Mouse (Mus musculus) layer of hippocampus, postnatal 25 days (tissue): ENCODE measurements around the gene Aprt. TPM values are rescaled to one million over a fixed set of nuclear protein-coding genes. Genes with fewer than 3 reads are reported as not detected.

Experiments used
- DNase-seq, 2 experiments: peaks; one replicate each; pipeline ENCODE4 v3.0.0; 2022; ENCODE audit warnings: mixed read lengths in 2 of 2, low spot score in 1 of 2; ENCODE audit errors: extremely low spot score in 1 of 2
- total RNA-seq, 2 experiments: library from RNA; stranded (reverse); gene quantifications; 2 replicates each; pipeline ENCODE4 v1.2.3; 2021

The Aprt gene
- total RNA-seq, 2 experiments from 2014 or later = 62.5 to 69.6 TPM

DNA sequence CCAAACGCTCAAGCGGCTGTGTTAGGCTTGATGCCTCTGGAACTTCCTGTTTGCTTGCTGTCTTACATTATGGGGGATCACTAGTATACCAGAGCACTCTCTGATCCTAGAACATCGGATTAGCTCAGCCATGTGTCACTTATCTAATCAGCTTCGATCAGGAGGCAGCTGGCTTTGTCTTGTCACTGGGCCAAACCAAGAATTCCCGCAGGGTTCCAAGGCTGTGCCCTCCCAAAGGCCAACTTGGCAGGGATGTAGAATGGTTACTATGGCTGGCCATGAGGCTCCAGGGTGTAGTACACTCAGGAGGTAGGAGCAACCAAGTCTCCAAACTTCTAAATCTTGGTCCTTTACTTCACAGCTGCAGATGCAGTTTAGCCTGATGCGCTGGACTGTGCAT, 9.9 kb downstream of the Aprt start:
- no peak for DNase-seq

- no peak for DNase-seq
These were observed 12.1 kb downstream of the Aprt start for GRCm38 (mm10) chr8:122564363-122565352.

DNA sequence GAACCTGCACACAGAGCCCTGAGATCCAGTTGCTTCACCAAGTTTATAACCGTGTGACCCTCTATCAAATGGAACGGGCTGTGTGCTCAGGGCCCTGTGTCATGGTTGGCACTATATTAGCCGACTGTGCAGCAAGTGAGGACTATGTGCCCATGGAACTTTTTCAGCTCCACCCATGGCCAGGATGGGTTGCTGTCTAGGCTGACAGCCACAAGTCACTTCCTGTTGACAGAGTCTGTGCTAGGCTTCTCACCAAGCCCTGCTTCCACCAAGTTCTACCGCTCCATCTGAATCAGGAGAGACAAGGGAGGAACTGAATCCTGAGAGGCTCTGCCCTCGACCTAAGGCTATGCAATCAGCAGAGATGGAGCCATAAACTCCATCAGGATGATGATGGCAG, 15.5 kb downstream of the Aprt start:
- DNase-seq = no peak

DNA sequence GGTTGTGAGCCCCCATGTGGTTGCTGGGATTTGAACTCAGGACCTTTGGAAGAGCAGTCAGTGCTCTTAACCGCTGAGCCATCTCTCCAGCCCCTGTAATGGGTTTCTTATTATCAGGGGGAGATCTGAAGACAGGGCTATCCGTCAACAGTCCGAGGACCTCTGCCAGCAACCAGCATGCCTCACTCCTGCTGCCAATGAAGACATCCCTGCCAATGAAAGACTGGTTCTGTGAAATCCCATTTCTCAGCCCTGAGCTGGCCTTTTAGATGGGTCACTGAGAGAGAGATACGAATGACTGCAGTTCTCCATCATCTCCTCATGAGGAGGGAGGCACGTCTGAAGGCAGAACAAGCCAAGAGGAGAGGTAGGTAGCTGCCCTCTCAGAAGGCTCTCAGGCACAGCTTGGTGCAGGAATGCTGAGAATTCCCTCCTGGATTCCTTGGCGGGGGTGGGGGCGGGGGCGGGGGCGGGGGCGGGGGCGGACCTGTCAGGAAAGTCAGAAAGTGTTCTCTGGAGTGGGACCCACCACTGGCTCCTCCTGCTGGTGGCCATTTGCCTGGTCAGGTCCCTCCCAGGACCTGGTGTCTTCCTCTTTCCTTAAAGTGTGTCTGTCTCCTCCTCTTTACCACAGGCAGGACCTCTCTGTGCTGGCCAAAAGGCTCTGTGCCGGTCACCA, 17.9 kb downstream of the Aprt start:
- DNase-seq = no peak

DNA sequence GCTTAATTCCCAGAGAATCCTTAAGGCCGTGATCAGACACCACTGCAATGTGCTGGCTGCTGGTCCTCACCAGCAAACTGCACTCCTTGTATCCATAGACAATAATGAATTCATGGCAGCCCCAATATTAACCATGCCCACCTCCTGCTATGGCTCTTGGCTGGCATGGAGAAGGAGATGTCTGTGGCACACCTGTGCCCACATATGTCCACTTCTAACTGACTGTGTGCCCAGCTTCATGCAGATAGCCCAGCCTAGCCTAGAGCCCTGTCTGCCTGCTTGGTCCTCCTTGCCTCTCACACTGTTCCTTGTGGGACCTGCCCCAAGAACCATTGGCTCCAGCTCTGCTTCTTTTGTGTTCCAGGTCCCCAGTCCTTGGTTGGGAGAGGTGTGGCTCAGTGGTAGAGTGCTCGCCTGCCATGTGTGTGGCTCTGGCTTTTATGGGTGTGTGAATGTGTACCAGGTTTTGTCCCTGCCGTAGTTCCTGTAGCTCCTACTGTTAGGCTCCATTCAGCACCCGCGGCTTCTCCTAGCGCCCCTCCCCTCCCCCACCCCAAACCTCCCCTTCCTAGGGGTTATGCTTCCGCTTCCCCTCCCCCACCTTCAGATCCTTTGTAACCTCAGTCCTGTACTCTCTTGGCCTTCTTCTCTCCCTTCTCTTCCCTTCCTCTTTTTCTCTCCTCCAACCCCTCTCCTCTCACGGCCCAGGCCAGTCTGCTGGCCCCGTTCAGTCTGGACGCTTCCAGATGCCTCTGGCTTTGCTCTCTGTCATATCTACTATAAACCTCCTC, 19.3 kb downstream of the Aprt start:
- DNase-seq = no peak

DNA sequence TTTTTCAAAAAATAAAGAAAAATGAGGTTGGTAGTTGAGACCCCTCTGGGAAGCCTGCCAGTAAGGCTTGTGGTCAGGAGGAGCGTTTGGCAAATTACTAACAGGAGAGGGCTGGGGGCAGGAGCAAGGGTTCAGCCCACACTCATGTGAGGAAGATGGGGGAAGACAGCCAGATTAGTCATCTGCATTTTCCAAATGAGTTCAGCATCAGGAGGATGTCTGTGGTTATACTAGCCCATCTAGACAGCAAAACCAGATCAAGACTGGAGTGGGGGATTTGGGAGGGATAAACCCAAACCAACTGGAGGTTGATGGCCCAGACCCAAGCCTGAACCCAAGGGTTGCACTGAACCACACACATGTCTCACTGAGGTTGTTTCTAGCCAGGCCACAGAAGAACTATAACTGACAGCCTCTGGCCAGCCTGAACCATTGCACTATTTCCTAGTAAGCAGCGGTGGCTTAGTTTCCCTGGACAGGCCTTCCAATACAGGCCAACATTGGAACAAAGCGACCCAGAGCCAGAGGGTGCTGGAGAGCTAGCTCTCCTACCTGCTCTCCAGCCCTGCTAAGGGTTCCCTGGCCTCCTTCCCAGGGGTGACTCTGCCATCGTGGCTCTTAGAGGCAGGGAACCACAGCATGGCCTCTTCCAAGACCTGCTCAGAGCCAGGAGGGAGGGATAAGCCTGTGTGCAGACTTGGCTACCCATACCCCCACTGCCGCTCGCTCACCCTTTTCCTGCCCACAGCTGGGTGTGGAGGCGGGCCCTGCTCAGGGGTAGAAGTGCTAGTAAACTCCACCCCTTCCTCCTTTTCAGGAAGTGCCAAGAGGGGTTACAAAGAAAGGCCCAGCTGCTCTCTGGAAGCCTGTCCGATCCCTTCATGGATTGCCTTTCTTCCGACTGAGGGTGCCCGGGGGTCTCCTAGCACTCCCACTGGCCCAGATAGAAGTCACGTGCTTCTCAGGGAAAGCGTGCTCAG, 20.4 kb downstream of the Aprt start:
- DNase-seq = no peak

- DNase-seq = peak in 1 of 2 experiments; percentile 62
These were observed 21.9 kb downstream of the Aprt start for GRCm38 (mm10) chr8:122554786-122555185.

- peak; percentile 75 to 90 for DNase-seq
These were observed 25.3 kb downstream of the Aprt start, which contains the start of gene Piezo1 for GRCm38 (mm10) chr8:122551265-122552051. Piezo1 (minus strand) TSS chr8:122551329.

GRCm38 (mm10) chr8:122550995-122551264, 25.8 kb downstream of the Aprt start:
- DNase-seq = no peak

DNA sequence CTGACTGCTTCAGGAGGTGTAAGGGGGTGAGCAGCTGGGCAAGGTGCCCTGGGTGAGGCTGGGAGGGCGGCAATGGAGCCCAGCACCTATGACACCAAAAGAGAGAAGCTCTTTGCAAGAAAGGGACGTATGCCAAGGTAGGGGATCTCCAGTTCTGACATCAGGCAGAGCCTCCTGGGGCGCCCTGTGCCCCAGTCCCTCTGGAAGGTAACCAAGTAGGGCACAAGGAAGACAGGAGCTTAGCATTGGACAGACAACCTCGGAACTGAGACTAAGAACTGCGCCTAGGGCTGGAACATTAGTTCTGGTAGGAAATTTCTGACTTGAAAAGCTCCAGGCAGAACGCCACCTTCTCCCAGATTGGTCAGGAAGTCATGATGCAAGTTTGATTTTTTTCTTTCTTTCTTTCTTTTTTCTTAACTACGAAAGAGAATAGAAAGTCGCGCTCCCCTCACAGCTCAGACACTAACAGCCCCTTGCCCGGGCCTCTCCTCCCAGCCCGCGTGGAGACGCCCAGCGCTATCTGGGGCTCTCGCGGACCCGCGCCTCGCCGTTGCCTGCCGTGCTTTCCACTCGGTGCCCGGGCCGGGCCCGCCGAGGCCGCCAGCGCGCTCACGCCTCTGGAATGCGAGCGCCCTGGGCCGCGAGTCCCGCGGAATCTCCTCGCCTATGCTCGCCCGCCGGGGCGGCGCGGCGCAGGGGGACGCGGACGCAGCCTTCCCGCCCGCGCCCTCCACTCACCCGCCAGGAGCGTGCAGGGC, 26.3 kb downstream of the Aprt start:
- DNase-seq = no peak

DNA sequence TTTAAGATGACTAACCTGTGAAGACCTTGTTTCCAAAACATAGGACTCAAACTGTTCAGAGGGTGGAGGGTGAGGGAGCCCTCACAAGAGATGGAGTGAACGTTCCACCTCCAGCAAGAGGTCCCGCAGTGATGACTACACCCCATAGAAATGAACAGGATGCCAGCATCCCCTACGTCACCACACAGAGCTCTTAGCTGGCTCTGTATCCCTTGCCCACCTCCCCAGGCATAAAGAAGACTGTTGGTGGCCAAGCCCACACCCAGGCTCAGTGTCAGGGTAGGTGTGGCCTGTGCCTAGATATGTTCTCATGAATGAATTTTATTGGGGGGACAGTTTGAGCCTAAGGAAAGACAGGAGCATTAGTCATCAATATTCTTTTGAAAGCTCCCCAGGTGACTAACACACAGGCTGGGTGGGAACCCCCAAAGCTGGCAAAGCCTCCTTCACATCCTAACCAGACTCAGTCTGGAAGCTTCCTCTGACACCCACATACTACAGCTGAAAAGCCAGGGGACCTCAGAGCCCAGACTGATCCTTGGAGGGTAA, 27.7 kb downstream of the Aprt start:
- DNase-seq = no peak

- DNase-seq = no peak
These were observed 28.4 kb downstream of the Aprt start for GRCm38 (mm10) chr8:122548331-122548730.

GRCm38 (mm10) chr8:122547815-122548214, 28.9 kb downstream of the Aprt start:
- no peak for DNase-seq

DNA sequence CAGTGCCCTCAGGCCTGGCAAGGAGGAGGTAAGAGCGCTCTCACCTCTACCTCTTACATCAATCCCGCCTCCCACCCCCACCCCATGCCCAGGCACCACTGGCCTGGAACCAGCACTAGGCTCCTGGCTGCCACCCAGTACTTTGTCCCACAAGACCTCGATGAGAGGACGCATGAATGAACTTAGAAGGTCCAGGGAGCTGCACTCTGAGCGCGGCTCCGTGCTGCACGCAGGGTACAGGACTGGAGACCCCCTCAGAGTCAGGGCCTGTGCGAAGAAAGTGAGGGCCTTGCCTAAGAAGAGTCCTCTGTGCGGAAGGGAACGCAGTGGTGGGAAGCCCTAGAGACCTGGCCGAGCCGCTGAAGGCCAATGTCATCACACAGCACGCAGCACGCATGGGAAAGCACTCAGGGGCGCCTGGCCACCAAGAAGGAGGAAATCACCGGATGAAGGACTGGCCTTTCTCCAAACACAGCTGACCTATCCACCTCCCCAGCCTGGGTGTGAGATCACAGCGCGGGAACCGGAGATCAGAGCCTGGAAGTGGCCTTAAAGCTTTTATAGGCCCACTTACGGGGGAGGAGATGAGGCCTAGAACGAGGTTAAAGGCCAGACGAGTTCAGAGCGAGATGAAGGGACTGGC, 29.8 kb downstream of the Aprt start:
- no peak for DNase-seq

GRCm38 (mm10) chr8:122546066-122546755, 30.5 kb downstream of the Aprt start:
- no peak for DNase-seq

DNA sequence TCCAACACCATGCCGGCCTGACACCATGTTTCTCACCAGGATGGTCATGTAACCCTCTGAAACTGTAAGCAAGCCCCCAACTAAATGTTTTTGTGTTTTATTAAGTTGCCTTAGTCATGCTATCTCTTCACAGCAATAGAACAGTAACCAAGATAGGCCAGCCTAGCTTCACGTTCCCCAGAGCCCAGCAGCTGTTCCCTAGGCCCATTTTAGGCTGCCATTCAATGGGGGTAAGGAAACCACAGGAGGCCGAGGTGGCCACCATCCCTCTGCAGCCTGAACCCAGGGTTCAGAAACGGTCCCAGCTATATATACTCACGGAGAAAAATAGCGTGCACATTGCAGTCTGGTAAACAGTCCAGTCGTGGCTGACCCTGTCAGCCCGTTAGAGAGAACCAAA, 32.6 kb downstream of the Aprt start:
- DNase-seq = no peak
